Mouse (Mus musculus): ENCODE measurements at regions not wholly inside any gene's neighbourhood (a gene's known extent, or its start where the extent isn't known, plus 50 kb on each side); places are given as distances from the start of the nearest gene placed in this dataset.

DNA sequence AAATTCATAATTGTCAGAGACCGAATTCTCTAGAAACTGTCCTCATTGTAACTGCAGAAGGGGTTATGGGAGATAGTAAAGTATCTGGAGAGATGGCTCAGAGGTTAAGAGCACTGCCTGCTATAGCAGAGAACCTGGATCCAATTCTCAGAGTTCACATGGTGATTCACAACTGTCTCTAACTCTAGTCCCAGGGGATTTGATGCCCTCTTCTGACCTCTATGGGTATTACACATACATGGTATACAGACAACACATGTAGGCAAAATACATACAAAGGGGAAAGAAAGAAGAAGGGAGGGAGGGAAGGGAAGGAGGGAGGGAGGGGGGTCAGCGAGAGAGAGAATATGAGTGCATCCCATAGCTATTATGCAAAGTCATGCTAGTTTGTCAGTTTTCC lies 222.8 kb upstream of the Usp24 start:
- TF ChIP-seq POLR2A (IDR thresholded peaks at IDR 0.05; ENCODE audit: insufficient read depth, low read depth, low read length) (no peak), EP300 (IDR thresholded peaks at IDR 0.05; ENCODE audit: insufficient read depth, low read depth, low read length) (no peak)
